Mouse (Mus musculus): ENCODE measurements around the gene Zc3h12c.

Zc3h12c gene

GRCm38 (mm10) chr9:52167084-52167483, 1.3 kb downstream of the Zc3h12c start:
- no peak for DNase-seq (ENCODE audit: low read depth, low spot score)

- DNase-seq (ENCODE audit: low read depth, low spot score): no peak
Observed at GRCm38 (mm10) chr9:52165706-52166090, 2.7 kb downstream of the Zc3h12c start.

GRCm38 (mm10) chr9:52165076-52165705, 3.2 kb downstream of the Zc3h12c start:
- no peak for DNase-seq (ENCODE audit: low read depth, low spot score)

- no peak for DNase-seq (ENCODE audit: low read depth, low spot score)
Observed at GRCm38 (mm10) chr9:52160512-52160911, 7.9 kb downstream of the Zc3h12c start.

DNA sequence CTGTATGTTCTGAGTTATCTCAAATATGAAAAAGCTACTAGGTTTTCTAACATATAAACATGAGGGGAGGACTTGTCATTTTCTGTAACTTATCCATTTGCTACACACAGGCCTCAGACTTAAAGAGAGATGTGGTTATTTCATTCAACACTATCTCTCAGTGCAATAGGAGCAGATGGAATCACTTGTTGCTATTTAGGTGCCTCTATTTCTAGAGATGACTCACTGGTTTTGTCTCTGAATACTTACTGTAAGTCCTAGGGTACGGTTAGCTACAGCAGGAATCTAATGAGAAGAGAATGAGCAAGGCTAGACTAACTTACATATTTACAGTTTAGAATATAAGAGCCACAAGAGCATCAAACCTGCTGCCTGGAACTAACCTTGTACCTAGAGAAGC, 9.8 kb downstream of the Zc3h12c start:
- DNase-seq (ENCODE audit: low read depth, low spot score): no peak

DNA sequence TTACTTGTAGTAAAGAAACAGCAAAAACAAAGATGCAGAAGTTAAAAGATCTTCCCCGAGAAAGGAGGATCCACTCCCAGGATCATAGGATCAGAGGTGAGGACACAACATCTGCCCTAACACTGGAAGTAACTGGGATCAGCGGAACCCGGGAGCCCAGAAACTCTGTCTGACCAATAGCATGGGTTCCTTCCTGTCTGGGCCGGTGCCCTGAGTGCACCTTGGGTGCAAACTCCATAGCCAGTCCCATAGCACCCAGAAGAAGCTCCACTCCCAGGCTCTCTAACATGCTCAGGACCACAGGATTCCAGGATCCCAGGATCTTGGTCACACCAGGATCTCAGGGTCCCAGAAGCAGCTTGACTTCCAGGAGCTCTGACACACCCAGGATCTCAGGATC, 13.0 kb downstream of the Zc3h12c start:
- no peak for DNase-seq (ENCODE audit: low read depth, low spot score)

GRCm38 (mm10) chr9:52154253-52154652, 14.1 kb downstream of the Zc3h12c start:
- no peak for DNase-seq (ENCODE audit: low read depth, low spot score)

DNA sequence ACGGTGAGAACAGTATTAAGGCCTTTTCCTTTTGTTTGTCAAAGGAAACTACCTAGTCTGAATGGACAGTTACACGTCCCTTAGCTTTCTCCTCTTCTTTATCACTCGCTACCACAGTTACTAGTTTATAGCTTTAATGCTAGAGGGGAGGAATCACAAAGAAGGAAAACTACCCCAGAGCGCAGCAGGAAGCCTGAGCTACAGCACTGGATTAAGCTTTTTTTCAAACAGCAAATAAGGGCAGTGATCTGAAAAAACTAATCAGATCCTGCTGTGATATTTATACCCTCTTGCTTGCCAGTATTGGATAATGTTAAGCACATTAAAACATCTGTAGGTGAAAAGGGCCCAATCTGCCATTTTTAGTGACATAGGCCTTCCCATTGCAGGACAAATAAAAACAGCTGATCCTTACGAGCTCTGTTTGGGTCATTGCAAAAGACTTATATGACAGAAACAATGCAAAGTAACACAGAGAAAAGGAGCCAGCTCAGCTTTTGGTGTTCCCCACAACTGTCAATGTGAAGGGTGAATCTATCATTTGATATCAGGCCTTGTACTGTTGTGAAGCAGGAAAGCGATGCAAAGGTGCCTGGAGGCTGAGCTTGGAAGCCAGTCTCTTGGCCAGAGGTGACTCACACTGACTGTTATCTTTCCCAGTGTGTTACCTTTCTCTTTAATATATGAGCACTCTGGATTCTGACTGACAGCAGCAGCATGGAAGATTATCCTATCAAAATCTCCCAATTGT, 16.1 kb downstream of the Zc3h12c start:
- no peak for DNase-seq (ENCODE audit: low read depth, low spot score)

- no peak for DNase-seq (ENCODE audit: low read depth, low spot score)
Observed at GRCm38 (mm10) chr9:52149768-52150167, 18.6 kb downstream of the Zc3h12c start.

GRCm38 (mm10) chr9:52149286-52149685, 19.1 kb downstream of the Zc3h12c start:
- DNase-seq (ENCODE audit: low read depth, low spot score): no peak

GRCm38 (mm10) chr9:52148831-52149230, 19.5 kb downstream of the Zc3h12c start:
- DNase-seq (ENCODE audit: low read depth, low spot score): no peak

- no peak for DNase-seq (ENCODE audit: low read depth, low spot score)
Observed at GRCm38 (mm10) chr9:52148311-52148710, 20.1 kb downstream of the Zc3h12c start.

- no peak for DNase-seq (ENCODE audit: low read depth, low spot score)
Observed at GRCm38 (mm10) chr9:52146241-52146640, 22.1 kb downstream of the Zc3h12c start.

- DNase-seq (ENCODE audit: low read depth, low spot score): no peak
Observed at GRCm38 (mm10) chr9:52132771-52133170, 35.6 kb downstream of the Zc3h12c start.

- DNase-seq (ENCODE audit: low read depth, low spot score): no peak
Observed at GRCm38 (mm10) chr9:52130348-52130747, 38.0 kb downstream of the Zc3h12c start.

- DNase-seq (ENCODE audit: low read depth, low spot score): no peak
Observed at GRCm38 (mm10) chr9:52125225-52125624, 43.1 kb downstream of the Zc3h12c start.

DNA sequence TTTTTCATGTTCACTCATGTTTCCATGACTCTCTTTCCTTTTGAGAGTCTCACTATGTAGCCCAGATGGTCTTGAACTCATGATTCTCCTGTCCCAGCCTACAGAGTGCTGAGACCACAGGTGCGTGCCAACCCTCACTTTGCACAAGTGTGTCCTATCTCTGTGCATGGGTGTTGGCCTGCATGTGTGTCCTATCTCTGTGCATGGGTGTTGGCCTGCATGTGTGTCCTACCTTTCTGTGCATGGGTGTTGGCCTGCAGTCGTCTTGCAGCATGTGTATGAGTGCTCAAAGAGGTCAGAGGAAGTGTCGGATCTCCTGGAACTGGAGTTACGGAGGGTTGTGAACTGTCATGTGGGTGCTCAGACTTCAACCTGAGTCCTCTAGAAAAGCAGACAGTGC, 49.2 kb downstream of the Zc3h12c start:
- DNase-seq (ENCODE audit: low read depth, low spot score): no peak

DNA sequence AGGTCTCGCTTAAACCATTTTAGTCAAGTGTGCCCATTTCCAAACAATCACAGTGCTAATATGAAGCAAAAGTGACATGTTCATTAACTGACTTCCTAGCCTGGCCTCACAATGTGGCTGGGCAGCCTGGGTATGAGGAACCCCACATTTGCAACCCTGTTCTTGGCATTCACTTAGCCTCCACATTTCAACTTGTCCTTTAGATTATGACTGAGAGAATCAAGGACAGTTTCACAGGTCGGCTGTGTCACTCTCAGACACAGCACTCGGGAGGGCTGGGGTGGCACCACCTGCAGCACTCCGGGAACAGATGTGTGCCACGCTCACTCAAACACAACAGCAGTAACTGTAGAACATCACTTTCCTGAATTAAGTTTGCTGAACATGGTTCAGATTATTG, 55.3 kb downstream of the Zc3h12c start:
- no peak for DNase-seq (ENCODE audit: low read depth, low spot score)

DNA sequence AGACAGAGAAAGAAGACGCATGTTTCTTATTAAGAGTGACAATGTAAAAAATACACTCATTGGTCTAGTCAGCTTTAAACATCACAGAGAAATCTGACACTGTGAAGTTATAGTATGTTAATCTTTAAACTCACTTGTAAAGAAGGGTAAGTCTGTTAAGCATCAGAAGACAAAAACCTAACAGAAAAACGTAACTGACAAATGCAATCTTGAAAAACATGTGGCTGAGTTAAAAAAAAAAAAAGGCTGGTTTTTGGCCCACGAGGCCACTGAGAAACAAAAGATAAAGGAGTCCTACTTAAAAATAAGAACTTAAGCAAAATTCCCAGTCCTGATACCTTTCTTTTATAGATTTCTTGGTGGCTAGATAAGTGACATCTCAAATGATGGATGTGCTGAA, 57.6 kb downstream of the Zc3h12c start:
- DNase-seq (ENCODE audit: low read depth, low spot score): no peak

GRCm38 (mm10) chr9:52107161-52107560, 61.2 kb downstream of the Zc3h12c start:
- no peak for DNase-seq (ENCODE audit: low read depth, low spot score)

- DNase-seq (ENCODE audit: low read depth, low spot score): no peak
Observed at GRCm38 (mm10) chr9:52105423-52105822, 62.9 kb downstream of the Zc3h12c start.

- DNase-seq (ENCODE audit: low read depth, low spot score): no peak
Observed at GRCm38 (mm10) chr9:52104225-52104615, 64.2 kb downstream of the Zc3h12c start.

GRCm38 (mm10) chr9:52103448-52104224, 64.7 kb downstream of the Zc3h12c start:
- no peak for DNase-seq (ENCODE audit: low read depth, low spot score)

Measured in retina, adult 2 months (tissue).